Mouse (Mus musculus) cerebellum, postnatal 4 days (tissue): ENCODE measurements around the gene Cryl1.

ENCODE experiments used
- DNase-seq, 2 experiments: peaks; one replicate each; pipeline ENCODE4 v3.0.0; 2022; ENCODE audit warnings: low spot score in 2 of 2, mixed read lengths in 1 of 2

Gene Cryl1

DNA sequence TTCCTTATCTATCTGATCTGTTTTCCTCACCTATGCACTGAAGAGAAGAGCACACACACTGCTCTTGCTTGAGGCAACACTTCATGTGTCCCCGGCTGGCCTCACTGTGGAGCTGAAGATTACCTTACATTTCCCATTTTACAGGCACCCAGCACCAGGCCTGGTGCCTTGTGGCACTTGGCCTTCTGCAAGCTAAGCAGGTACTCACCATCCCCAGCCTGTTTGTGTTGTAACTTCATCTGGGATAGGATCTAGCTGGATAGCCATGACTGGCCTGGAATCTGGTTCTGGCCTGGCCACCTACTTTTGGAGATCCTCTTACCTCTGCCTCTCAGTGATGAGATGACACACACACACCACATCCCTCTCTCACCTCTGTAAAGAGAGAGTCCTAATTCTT is 79.5 kb downstream of the Cryl1 start:
- no peak for DNase-seq

- DNase-seq: no peak
Observed at GRCm38 (mm10) chr14:57316662-57317600, 81.4 kb downstream of the Cryl1 start.

- DNase-seq: no peak
Observed at GRCm38 (mm10) chr14:57315976-57316375, 82.4 kb downstream of the Cryl1 start.

- no peak for DNase-seq
Observed at GRCm38 (mm10) chr14:57315551-57315950, 82.8 kb downstream of the Cryl1 start.

DNA sequence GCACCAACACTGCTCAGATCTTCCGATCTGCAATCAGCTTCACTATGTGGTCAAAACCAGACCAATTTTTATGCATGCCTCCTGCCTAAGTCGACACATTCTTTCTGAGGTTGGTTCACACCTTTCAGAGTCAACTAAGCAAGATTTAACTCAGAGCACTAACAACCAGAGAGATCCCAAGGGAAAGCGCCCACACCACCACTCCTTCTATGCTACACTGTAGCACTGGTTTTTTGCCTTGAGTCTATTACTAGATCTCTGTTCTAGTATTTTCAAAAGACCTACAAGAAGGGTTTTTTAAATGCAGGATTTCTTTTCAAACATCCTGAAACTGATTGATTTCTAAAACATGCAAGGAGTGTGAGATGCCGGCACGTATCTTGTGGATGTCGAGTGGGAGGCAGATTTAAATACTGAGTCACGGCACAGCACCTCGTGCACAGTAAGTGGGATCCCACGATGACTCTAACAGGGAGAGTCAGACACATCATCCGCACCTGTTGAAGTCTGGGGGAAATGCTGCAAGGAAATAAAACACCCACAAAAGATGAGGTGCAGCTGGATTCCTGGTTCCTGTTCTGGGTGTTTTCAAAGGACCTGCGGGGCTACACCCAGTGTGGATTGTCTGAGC is 96.6 kb downstream of the Cryl1 start:
- DNase-seq: no peak

GRCm38 (mm10) chr14:57300530-57300929 is 97.8 kb downstream of the Cryl1 start:
- DNase-seq: no peak

GRCm38 (mm10) chr14:57297672-57298071 is 100.7 kb downstream of the Cryl1 start:
- no peak for DNase-seq

DNA sequence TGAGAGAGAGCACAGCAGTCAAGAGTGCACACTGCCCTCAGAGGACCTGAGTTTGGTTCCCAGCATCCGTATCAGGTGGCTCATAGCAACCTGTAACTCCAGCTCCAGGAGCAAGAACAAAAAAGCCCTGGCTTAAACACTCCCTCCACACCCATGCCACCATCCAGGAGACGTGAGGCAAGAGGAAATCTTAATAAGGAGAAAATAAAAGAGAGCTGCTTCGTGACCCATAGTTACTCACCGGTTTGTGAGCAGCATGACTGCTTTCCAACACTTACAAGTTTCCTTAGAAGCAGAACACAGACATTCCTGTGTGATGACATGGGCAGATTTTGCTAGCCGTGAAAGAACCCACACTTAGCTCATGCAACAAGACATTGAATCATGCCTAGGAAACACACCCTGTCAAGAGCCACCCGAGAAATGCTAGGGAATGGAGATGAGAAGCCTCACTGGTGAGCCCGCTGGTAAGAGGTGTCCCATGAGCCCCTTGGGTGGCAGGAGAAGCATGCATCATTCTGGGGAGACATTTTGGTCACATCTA is 106.9 kb downstream of the Cryl1 start:
- DNase-seq: no peak

GRCm38 (mm10) chr14:57289105-57289504 is 109.2 kb downstream of the Cryl1 start:
- no peak for DNase-seq

DNA sequence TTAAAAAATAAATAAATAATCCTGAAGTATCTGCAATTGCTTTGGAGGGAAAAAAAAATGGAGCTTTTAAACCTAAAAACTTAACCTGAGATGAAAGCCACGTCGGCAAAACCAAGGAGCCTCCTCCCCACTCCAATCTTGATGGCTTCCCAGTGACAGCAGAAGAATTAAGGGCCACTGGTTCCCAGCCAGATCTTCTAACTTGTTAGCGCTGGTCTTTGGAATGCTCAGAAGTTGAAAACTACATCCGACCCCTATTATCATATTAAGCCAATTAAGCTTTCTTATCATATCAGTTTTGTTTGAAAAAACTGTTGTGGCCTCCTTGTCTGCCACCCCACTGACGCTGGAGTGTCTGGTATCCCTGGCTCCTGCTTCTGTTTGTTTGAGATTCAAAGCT is 114.5 kb downstream of the Cryl1 start:
- no peak for DNase-seq

GRCm38 (mm10) chr14:57282591-57282990 is 115.7 kb downstream of the Cryl1 start:
- DNase-seq: no peak

GRCm38 (mm10) chr14:57280835-57281234 is 117.5 kb downstream of the Cryl1 start:
- DNase-seq: no peak

GRCm38 (mm10) chr14:57276481-57277012 is 121.8 kb downstream of the Cryl1 start:
- DNase-seq: no peak

GRCm38 (mm10) chr14:57272341-57272740 is 126.0 kb downstream of the Cryl1 start:
- DNase-seq: no peak

- no peak for DNase-seq
Observed at GRCm38 (mm10) chr14:57271861-57272260, 126.5 kb downstream of the Cryl1 start.

- DNase-seq: no peak
Observed at GRCm38 (mm10) chr14:57268900-57269299, 129.4 kb downstream of the Cryl1 start.

DNA sequence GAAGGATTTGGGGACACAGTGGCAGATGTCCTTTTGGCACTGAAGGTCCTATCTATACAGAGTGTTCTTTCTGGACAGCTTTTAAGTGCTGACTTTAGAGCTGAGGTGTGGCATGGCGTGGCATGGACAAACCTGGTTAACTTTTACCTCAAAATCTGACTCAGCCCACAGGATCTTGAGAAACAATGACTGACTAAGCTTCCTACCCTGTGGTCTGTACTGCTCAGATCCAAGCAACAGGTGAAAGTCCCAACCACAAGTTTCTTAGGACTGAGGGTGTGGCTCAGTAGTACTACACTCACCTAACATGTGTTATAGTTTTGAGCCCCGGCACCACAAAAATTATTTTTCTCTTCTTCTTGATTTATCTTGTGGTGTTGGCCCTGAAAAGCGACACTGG is 130.0 kb downstream of the Cryl1 start:
- DNase-seq: no peak

DNA sequence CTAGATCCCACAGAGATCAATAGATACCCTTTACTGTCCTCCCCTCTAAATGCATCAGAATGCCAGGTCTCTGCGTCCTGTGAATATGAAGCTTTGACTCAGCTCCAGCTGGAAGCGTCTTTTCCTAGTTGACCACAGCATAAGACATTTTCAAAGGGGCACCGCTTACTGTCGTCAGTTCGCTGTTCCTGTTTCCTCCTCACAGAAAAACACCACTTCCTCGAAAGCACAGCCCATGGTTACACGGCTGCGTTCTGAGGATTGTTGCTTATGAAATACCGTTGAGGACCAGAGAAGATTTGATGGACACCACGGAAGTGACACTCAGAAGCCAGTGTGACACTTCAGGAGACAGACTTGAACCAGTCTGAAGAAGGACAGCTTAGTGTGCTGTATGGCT is 134.4 kb downstream of the Cryl1 start:
- no peak for DNase-seq

- no peak for DNase-seq
Observed at GRCm38 (mm10) chr14:57259341-57259740, 139.0 kb downstream of the Cryl1 start.

DNA sequence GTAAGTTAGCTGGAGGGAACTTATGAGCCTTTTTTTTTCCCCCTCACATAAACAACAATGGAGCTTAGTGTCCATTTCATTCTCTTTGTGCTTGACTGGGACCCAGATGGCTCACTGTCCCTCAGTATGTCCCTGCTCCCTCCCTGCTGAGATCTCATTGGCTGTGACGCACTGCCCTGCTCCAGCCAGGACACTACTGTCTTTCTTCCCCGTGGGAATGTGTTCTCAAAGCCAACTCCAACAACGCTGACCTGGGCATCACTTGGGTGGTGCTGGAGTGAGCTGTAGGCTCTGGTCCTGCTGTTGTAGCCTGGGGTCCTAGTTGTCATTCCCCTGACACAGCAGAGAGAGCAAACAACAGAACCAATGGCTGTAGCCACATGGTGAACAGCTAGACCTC is 149.7 kb downstream of the Cryl1 start:
- DNase-seq: no peak

GRCm38 (mm10) chr14:57246575-57246974 is 151.8 kb downstream of the Cryl1 start:
- no peak for DNase-seq

DNA sequence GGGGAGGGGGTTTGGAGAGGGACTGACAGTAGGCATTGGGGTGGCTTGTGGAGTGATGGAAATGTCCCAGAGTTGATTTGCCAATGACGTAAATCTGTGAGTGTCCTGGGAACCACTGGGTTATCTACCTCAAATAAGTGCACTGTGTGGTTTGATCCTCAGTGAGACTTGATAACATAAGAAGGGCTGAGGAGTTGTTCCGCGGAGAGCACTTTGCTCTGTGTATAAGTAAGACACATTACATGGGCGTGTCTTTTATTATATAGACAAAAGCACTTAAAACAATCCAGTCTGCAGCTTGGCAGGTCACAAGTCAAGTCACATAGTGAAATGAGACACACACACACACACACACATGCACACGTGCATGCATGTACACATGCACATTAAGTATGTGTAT is 155.4 kb downstream of the Cryl1 start:
- DNase-seq: no peak

GRCm38 (mm10) chr14:57235276-57235675 is 163.1 kb downstream of the Cryl1 start:
- DNase-seq: no peak
